Mouse (Mus musculus) frontal cortex, postnatal 36 days (tissue): Measurements from ENCODE around the gene Ceacam9.
A peak's percentile ranks its signal among the peaks of the same experiment; 100 is the strongest.

Experiments
- DNase-seq, 2 experiments: peaks; one replicate each; pipeline ENCODE4 v3.0.0; 2022; ENCODE audit warnings: low spot score in 2 of 2

Ceacam9 gene

GRCm38 (mm10) chr7:16739056-16739604, 17.4 kb downstream of the Ceacam9 start:
- DNase-seq: no peak

GRCm38 (mm10) chr7:16745373-16745772, 23.6 kb downstream of the Ceacam9 start:
- DNase-seq: no peak

- peak in 1 of 2 experiments; percentile 48 for DNase-seq
Observed at GRCm38 (mm10) chr7:16746093-16746492, 24.4 kb downstream of the Ceacam9 start.

GRCm38 (mm10) chr7:16747656-16748055, 25.9 kb downstream of the Ceacam9 start:
- DNase-seq: no peak

- no peak for DNase-seq
Observed at GRCm38 (mm10) chr7:16752016-16752415, 30.3 kb downstream of the Ceacam9 start.

GRCm38 (mm10) chr7:16755362-16756017, 33.8 kb downstream of the Ceacam9 start:
- no peak for DNase-seq

- no peak for DNase-seq
Observed at GRCm38 (mm10) chr7:16758872-16759574, 37.3 kb downstream of the Ceacam9 start.

- no peak for DNase-seq
Observed at GRCm38 (mm10) chr7:16760292-16760691, 38.6 kb downstream of the Ceacam9 start.

- DNase-seq: no peak
Observed at GRCm38 (mm10) chr7:16761005-16761481, 39.3 kb downstream of the Ceacam9 start.

- DNase-seq: no peak
Observed at GRCm38 (mm10) chr7:16761630-16762029, 39.9 kb downstream of the Ceacam9 start.

- DNase-seq: no peak
Observed at GRCm38 (mm10) chr7:16763463-16764218, 41.9 kb downstream of the Ceacam9 start.

GRCm38 (mm10) chr7:16766443-16766842, 44.7 kb downstream of the Ceacam9 start:
- DNase-seq: no peak
